Mouse (Mus musculus) hindbrain, embryonic 13.5 days (tissue): Measurements from ENCODE around the gene Cfl2. TPM values are rescaled to one million over a fixed set of nuclear protein-coding genes. Genes with fewer than 3 reads are reported as not detected.
A peak's percentile ranks its signal among the peaks of the same experiment; 100 is the strongest.

ENCODE experiments used
- ATAC-seq: fragments of 200-750 bp; cut with Nextera tagmentation; 2 replicates; pipeline ENCODE4 v1.8.0; 2017; ENCODE audit warnings: moderate TSS enrichment; ENCODE audit not compliant: low FRiP score
- H3K27ac ChIP-seq: fragments of 300-500 bp; sonication (generic); 2 replicates; pipeline ENCODE4 v1.5.1; 2015; ENCODE audit warnings: inconsistent platforms, mild to moderate bottlenecking, moderate library complexity
- H3K27me3 ChIP-seq: fragments of 300-500 bp; sonication (generic); 2 replicates; pipeline ENCODE4 v1.6.1; 2015; ENCODE audit warnings: mild to moderate bottlenecking, inconsistent platforms
- H3K36me3 ChIP-seq: fragments of 300-500 bp; sonication (generic); 2 replicates; pipeline ENCODE4 v1.6.1; 2015; ENCODE audit warnings: mild to moderate bottlenecking, inconsistent platforms
- H3K4me1 ChIP-seq: fragments of 300-500 bp; sonication (generic); replicated peaks from 2 replicates; pipeline ENCODE4 v1.6.1; 2015; ENCODE audit warnings: inconsistent platforms
- H3K4me2 ChIP-seq: fragments of 300-500 bp; sonication (generic); 2 replicates; pipeline ENCODE4 v1.6.1; 2015; ENCODE audit warnings: inconsistent platforms, mild to moderate bottlenecking, moderate library complexity
- H3K4me3 ChIP-seq: fragments of 300-500 bp; sonication (generic); 2 replicates; pipeline ENCODE4 v1.5.1; 2015; ENCODE audit warnings: mild to moderate bottlenecking, inconsistent platforms
- H3K9ac ChIP-seq: fragments of 300-500 bp; sonication (generic); 2 replicates; pipeline ENCODE4 v1.6.1; 2015; ENCODE audit warnings: mild to moderate bottlenecking, inconsistent platforms
- H3K9me3 ChIP-seq: fragments of 300-500 bp; sonication (generic); 2 replicates; pipeline ENCODE4 v1.6.1; 2016; ENCODE audit warnings: inconsistent platforms
- WGBS: fragments of 180-500 bp; shearing (Covaris S2); methylation state at CpG from one replicate; pipeline ENCODE4 v1.1.7; 2015; 5-methylcytosine and 5-hydroxymethylcytosine counted together
- polyA plus RNA-seq: library from polyadenylated mRNA; unstranded; fragments of >200 nt; fragmentation: Nextera tagmentation; extraction: Ambion mirVana; gene quantifications from 2 replicates; pipeline ENCODE4 v1.2.1, GENCODE M21; 2015

The Cfl2 gene
- polyA plus RNA-seq, 1 experiment from 2014 or later: 295 TPM

- H3K27ac ChIP-seq: no peak overlapping the region
- H3K36me3 ChIP-seq: no peaks in the 10 kb centered on the region
- 93% methylated on average over 3 of the region's 3 CpGs for WGBS
- H3K4me3 ChIP-seq: no peak overlapping the region
- no peaks in the 10 kb centered on the region for H3K9me3 ChIP-seq
- no peak overlapping the region for H3K4me2 ChIP-seq
- H3K27me3 ChIP-seq: no peaks in the 10 kb centered on the region
- no peak for ATAC-seq
- no peak overlapping the region for H3K9ac ChIP-seq
- H3K4me1 ChIP-seq: 0 out of 2 replicates have a peak, but pooled peaks cover 5% of the 10 kb centered on the region
Measured at GRCm38 (mm10) chr12:54825202-54825601, 37.5 kb downstream of the Cfl2 start.

- Histone ChIP-seq H3K36me3 (no peaks in the 10 kb centered on the region), H3K27me3 (no peaks in the 10 kb centered on the region), H3K4me3 (no peak overlapping the region), H3K9ac (0 out of 2 replicates have a peak overlapping the region, but pooled peaks have one; percentile 19), H3K27ac (no peak overlapping the region), H3K4me1 (0 out of 2 replicates have a peak, but pooled peaks cover 5% of the 10 kb centered on the region), H3K9me3 (no peaks in the 10 kb centered on the region), H3K4me2 (no peak overlapping the region)
- 33% methylated on average over 4 of the region's 4 CpGs for WGBS
- no peak for ATAC-seq
Measured at GRCm38 (mm10) chr12:54822836-54823426, 39.7 kb downstream of the Cfl2 start.

- 45% methylated on average over 2 of the region's 2 CpGs for WGBS
- ATAC-seq: no peak
Measured at GRCm38 (mm10) chr12:54820684-54821161, 42.0 kb downstream of the Cfl2 start.

GRCm38 (mm10) chr12:54819181-54819935 is 43.3 kb downstream of the Cfl2 start:
- Histone ChIP-seq H3K9me3 (no peaks in the 10 kb centered on the region), H3K4me2 (no peak overlapping the region), H3K27ac (no peak overlapping the region), H3K4me3 (no peak overlapping the region), H3K27me3 (no peaks in the 10 kb centered on the region), H3K4me1 (0 out of 2 replicates have a peak, but pooled peaks cover 5% of the 10 kb centered on the region), H3K36me3 (no peaks in the 10 kb centered on the region), H3K9ac (no peak overlapping the region)
- no peak for ATAC-seq
- 77% methylated on average over 6 of the region's 6 CpGs for WGBS

More at GRCm38 (mm10) chr12:54820684-54821161, 42.0 kb downstream of the Cfl2 start:
- Histone ChIP-seq H3K9me3 (no peaks in the 10 kb centered on the region), H3K27me3 (no peaks in the 10 kb centered on the region), H3K9ac (no peak overlapping the region), H3K27ac (no peak overlapping the region), H3K4me2 (no peak overlapping the region), H3K4me1 (0 out of 2 replicates have a peak, but pooled peaks cover 5% of the 10 kb centered on the region), H3K36me3 (no peaks in the 10 kb centered on the region), H3K4me3 (no peak overlapping the region)

GRCm38 (mm10) chr12:54810142-54810541 is 52.5 kb downstream of the Cfl2 start:
- Histone ChIP-seq H3K9me3 (no peaks in the 10 kb centered on the region), H3K4me1 (no peaks in the 10 kb centered on the region), H3K36me3 (no peaks in the 10 kb centered on the region), H3K4me2 (no peak overlapping the region), H3K4me3 (no peak overlapping the region), H3K27ac (no peak overlapping the region), H3K9ac (no peak overlapping the region), H3K27me3 (no peaks in the 10 kb centered on the region)
- ATAC-seq: no peak
- WGBS: 82% methylated on average over 2 of the region's 2 CpGs

Other genes starting within 250 kb of the Cfl2 start
- gene Sptssa, start 206.3 kb downstream of the Cfl2 start, polyA plus RNA-seq: 182 and 193 TPM in 2 replicates
- gene Eapp, start 167.0 kb downstream of the Cfl2 start, polyA plus RNA-seq: 90.3 and 97.2 TPM in 2 replicates
- gene Snx6, start 67.2 kb downstream of the Cfl2 start, polyA plus RNA-seq: 178 and 201 TPM in 2 replicates
- not detected in 2 replicates for gene Gm20403, start 123.7 kb upstream of the Cfl2 start, polyA plus RNA-seq
- 11.4 and 12.8 TPM in 2 replicates for gene Baz1a, start 151.5 kb upstream of the Cfl2 start, polyA plus RNA-seq
- gene 2700097O09Rik, start 217.2 kb upstream of the Cfl2 start, polyA plus RNA-seq: 35.9 and 37.3 TPM in 2 replicates
- gene Srp54a, start 217.4 kb upstream of the Cfl2 start, polyA plus RNA-seq: 188 and 196 TPM in 2 replicates